In the genomic region with DNA sequence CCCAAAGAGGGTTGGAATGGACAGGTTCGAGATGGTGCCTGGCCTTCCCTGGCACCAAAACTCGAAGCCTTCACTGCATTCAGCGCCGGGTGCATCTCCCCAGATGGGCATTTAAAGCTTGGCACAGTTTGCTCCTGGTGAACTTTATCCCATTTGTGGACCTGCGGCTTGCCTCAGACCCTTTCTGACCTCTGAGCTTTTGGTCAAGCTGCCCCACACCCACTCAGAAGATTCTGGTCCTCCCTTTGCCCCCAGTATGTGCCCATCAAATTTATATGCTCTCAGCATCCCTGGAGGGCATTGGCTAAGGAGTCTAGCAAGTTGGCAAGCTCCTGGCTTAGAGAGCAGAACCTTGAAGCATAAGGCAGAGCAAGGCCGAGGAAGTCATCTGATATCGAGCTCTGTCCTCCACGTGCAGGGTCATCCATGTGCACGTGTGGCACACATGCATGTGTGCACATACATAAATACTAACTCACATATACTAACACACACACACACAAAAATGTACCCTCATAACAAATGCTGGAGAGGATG, we compare ENCODE assay signal across 15 mouse cellular contexts. TPM values are rescaled to one million over a fixed set of nuclear protein-coding genes. Genes with fewer than 3 reads are reported as not detected.
"Had no signal": no experiment of that assay in that cellular context is flagged by ENCODE, and none has a peak within 500 bp of the region (broad histone marks: within the 10 kb centered on the region; RNA-seq: fewer than 3 reads in every experiment).

No protein-coding gene starts in this region.

- H3K27ac ChIP-seq: limb, embryonic 12.5 days; limb, embryonic 15.5 days; liver, embryonic 14.5 days; macrophage; midbrain, embryonic 12.5 days; midbrain, embryonic 15.5 days; neural tube, embryonic 12.5 days; neural tube, embryonic 15.5 days had no signal

- H3K36me3 ChIP-seq: limb, embryonic 12.5 days; limb, embryonic 15.5 days; midbrain, embryonic 12.5 days; midbrain, embryonic 15.5 days; neural tube, embryonic 12.5 days; neural tube, embryonic 15.5 days had no signal

- H3K27me3 ChIP-seq: limb, embryonic 12.5 days; limb, embryonic 15.5 days; midbrain, embryonic 12.5 days; midbrain, embryonic 15.5 days; neural tube, embryonic 12.5 days; neural tube, embryonic 15.5 days had no signal

- H3K9me3 ChIP-seq: limb, embryonic 12.5 days; limb, embryonic 15.5 days; midbrain, embryonic 12.5 days; midbrain, embryonic 15.5 days; neural tube, embryonic 12.5 days; neural tube, embryonic 15.5 days had no signal

- H3K4me3 ChIP-seq: limb, embryonic 12.5 days; limb, embryonic 15.5 days; midbrain, embryonic 12.5 days; midbrain, embryonic 15.5 days; neural tube, embryonic 12.5 days; neural tube, embryonic 15.5 days had no signal

- H3K4me1 ChIP-seq: limb, embryonic 12.5 days; midbrain, embryonic 15.5 days; neural tube, embryonic 12.5 days; neural tube, embryonic 15.5 days had no signal

- DNase-seq: kidney, postnatal 14 days; kidney, postnatal 4 days; left cerebral cortex, postnatal 4 days; liver, postnatal 0 days; lung, embryonic 14.5 days; thymus, adult 18-20 months had no signal

RNA-seq across cellular contexts. Expression of gene Shcbp1l, which starts 44.1 kb away (rescaled TPM):
- polyA plus RNA-seq: small intestine, adult 2 months had no signal
